Mouse (Mus musculus): ENCODE results near the gene Bend6. TPM values are rescaled to one million over a fixed set of nuclear protein-coding genes. Genes with fewer than 3 reads are reported as not detected.
"Not testable (repeated sequence)": the region's sequence is repeated elsewhere in the genome, so short reads cannot be mapped to it uniquely, and the experiment has no call there.

The Bend6 gene
- polyA plus RNA-seq, 1 experiment from 2014 or later = 2.4 TPM

- Histone ChIP-seq H3K27ac (ENCODE audit: low read depth, low read length) (no peak overlapping the region), H3K4me1 (replicated peaks; ENCODE audit: control insufficient read depth, insufficient read depth, low read length) (no peaks in the 10 kb centered on the region), H3K36me3 (ENCODE audit: control insufficient read depth, insufficient read depth, low read length) (no peaks in the 10 kb centered on the region), H3K4me3 (ENCODE audit: low read depth, low read length) (no peak overlapping the region), H3K9me3 (ENCODE audit: control insufficient read depth, low read length) (no peaks in the 10 kb centered on the region), H3K9ac (ENCODE audit: low read length) (no peak overlapping the region), H3K27me3 (ENCODE audit: control insufficient read depth, insufficient read depth, low read length) (no peaks in the 10 kb centered on the region), H3K4me2 (ENCODE audit: low read depth, low read length, severe bottlenecking) (no peak overlapping the region)
- ATAC-seq (replicated peaks; ENCODE audit: low FRiP score) (no peak), DNase-seq (ENCODE audit: low spot score) (no peak)
- WGBS = 92% methylated on average over 3 of the region's 3 CpGs
Observed at GRCm38 (mm10) chr1:33869437-33869836, 38.2 kb downstream of the Bend6 start.

DNA sequence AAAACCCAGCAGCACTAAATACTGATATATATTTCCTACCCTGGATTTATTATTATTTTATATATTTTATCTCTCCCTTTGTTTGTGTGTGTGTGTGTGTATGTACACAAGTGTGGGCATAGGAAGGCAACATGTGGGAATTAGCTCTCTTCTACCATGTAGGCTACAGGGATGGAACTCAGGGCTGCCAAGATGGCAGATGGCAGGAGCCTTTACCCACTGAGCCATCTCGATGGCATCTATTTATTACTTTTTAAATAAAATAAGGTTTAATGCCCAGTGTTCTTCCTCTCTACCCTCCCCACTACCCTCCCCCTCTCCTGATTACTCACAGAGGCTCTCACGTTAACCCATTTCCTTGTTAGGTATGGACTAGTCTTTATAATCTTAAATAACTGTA is 38.6 kb downstream of the Bend6 start:
- H3K9me3 ChIP-seq (ENCODE audit: control insufficient read depth, low read length) = no peaks in the 10 kb centered on the region
- DNase-seq (ENCODE audit: low spot score) (no peak), ATAC-seq (replicated peaks; ENCODE audit: low FRiP score) (no peak)
- no peaks in the 10 kb centered on the region for H3K36me3 ChIP-seq (ENCODE audit: control insufficient read depth, insufficient read depth, low read length)
- 81% methylated on average over 2 of the region's 2 CpGs for WGBS
- H3K4me1 ChIP-seq (replicated peaks; ENCODE audit: control insufficient read depth, insufficient read depth, low read length) = no peaks in the 10 kb centered on the region
- H3K9ac ChIP-seq (ENCODE audit: low read length) = no peak overlapping the region
- H3K4me2 ChIP-seq (ENCODE audit: low read depth, low read length, severe bottlenecking) = no peak overlapping the region
- no peak overlapping the region for H3K4me3 ChIP-seq (ENCODE audit: low read depth, low read length)
- H3K27ac ChIP-seq (ENCODE audit: low read depth, low read length) = no peak overlapping the region
- no peaks in the 10 kb centered on the region for H3K27me3 ChIP-seq (ENCODE audit: control insufficient read depth, insufficient read depth, low read length)

GRCm38 (mm10) chr1:33846807-33847206 is 60.8 kb downstream of the Bend6 start:
- H3K27ac ChIP-seq (ENCODE audit: low read depth, low read length) = no peak overlapping the region
- H3K36me3 ChIP-seq (ENCODE audit: control insufficient read depth, insufficient read depth, low read length) = no peaks in the 10 kb centered on the region
- no peaks in the 10 kb centered on the region for H3K27me3 ChIP-seq (ENCODE audit: control insufficient read depth, insufficient read depth, low read length)
- H3K4me3 ChIP-seq (ENCODE audit: low read depth, low read length) = no peak overlapping the region
- no peaks in the 10 kb centered on the region for H3K4me1 ChIP-seq (replicated peaks; ENCODE audit: control insufficient read depth, insufficient read depth, low read length)
- ATAC-seq (replicated peaks; ENCODE audit: low FRiP score) (no peak), DNase-seq (ENCODE audit: low spot score) (no peak)
- H3K9ac ChIP-seq (ENCODE audit: low read length) = no peak overlapping the region
- no peaks in the 10 kb centered on the region for H3K9me3 ChIP-seq (ENCODE audit: control insufficient read depth, low read length)
- no peak overlapping the region for H3K4me2 ChIP-seq (ENCODE audit: low read depth, low read length, severe bottlenecking)
- WGBS = 93% methylated on average over 2 of the region's 2 CpGs

DNA sequence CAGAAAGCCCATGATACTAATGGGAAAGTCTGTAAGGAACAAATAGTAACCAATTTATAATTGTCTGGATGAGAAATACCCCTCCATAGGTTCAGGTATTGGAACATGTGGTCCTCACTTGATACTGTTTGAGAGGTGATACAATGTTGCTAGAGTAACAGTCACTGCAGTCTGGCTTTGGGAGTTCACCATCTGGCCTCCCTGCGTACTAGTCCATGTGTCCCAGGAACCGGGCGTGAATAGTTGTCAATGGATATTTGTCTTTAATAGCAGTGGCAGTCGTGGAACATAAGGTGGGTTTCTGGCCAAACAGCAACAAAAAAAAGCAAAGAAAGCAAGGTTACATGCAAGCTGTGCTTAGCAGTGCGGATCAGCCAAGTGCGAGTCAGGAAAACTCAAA is 63.8 kb downstream of the Bend6 start:
- no peak overlapping the region for H3K4me2 ChIP-seq (ENCODE audit: low read depth, low read length, severe bottlenecking)
- H3K9me3 ChIP-seq (ENCODE audit: control insufficient read depth, low read length) = no peaks in the 10 kb centered on the region

GRCm38 (mm10) chr1:33838952-33839351 is 68.7 kb downstream of the Bend6 start:
- not testable (repeated sequence) for H3K27ac ChIP-seq (ENCODE audit: low read depth, low read length); ATAC-seq (replicated peaks; ENCODE audit: low FRiP score); H3K9me3 ChIP-seq (ENCODE audit: control insufficient read depth, low read length); DNase-seq (ENCODE audit: low spot score); H3K4me3 ChIP-seq (ENCODE audit: low read depth, low read length); H3K27me3 ChIP-seq (ENCODE audit: control insufficient read depth, insufficient read depth, low read length); H3K36me3 ChIP-seq (ENCODE audit: control insufficient read depth, insufficient read depth, low read length); H3K4me1 ChIP-seq (replicated peaks; ENCODE audit: control insufficient read depth, insufficient read depth, low read length); H3K4me2 ChIP-seq (ENCODE audit: low read depth, low read length, severe bottlenecking); H3K9ac ChIP-seq (ENCODE audit: low read length)
- 95% methylated on average over 14 of the region's 14 CpGs for WGBS

More for the DNA sequence above, 63.8 kb downstream of the Bend6 start:
- Histone ChIP-seq H3K9ac (ENCODE audit: low read length) (no peak overlapping the region), H3K27ac (ENCODE audit: low read depth, low read length) (no peak overlapping the region), H3K4me3 (ENCODE audit: low read depth, low read length) (no peak overlapping the region), H3K4me1 (replicated peaks; ENCODE audit: control insufficient read depth, insufficient read depth, low read length) (no peaks in the 10 kb centered on the region), H3K36me3 (ENCODE audit: control insufficient read depth, insufficient read depth, low read length) (no peaks in the 10 kb centered on the region), H3K27me3 (ENCODE audit: control insufficient read depth, insufficient read depth, low read length) (no peaks in the 10 kb centered on the region)
- DNase-seq (ENCODE audit: low spot score) = no peak
- ATAC-seq (replicated peaks; ENCODE audit: low FRiP score) = no peak
- 75% methylated on average over 6 of the region's 6 CpGs for whole genome bisulfite sequencing

DNA sequence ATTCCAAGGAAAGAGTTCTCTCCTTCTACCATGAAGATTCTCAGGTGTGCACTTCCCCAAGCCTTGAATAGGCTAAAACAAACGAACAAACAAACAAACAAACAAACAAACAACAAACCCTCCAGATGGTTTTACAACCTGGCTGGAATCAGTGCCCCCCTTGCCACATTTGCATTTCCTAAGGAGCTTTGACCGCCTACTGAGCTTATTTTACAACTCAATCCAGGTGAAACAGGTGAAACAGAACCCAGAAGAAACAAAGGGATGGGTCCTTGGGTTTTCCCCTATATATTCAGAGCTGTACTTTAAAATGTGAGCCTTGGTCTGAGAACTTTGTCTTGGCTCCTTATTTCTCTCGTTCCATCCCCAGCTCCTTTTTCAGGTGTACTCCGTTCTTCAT is 77.0 kb downstream of the Bend6 start:
- H3K36me3 ChIP-seq (ENCODE audit: control insufficient read depth, insufficient read depth, low read length) = no peaks in the 10 kb centered on the region
- H3K4me1 ChIP-seq (replicated peaks; ENCODE audit: control insufficient read depth, insufficient read depth, low read length) = no peaks in the 10 kb centered on the region
- no peak for DNase-seq (ENCODE audit: low spot score)
- no peak overlapping the region for H3K27ac ChIP-seq (ENCODE audit: low read depth, low read length)
- no peak overlapping the region for H3K4me3 ChIP-seq (ENCODE audit: low read depth, low read length)
- 73% methylated on average over 4 of the region's 4 CpGs for WGBS
- H3K9ac ChIP-seq (ENCODE audit: low read length) = no peak overlapping the region
- ATAC-seq (replicated peaks; ENCODE audit: low FRiP score) = no peak
- H3K27me3 ChIP-seq (ENCODE audit: control insufficient read depth, insufficient read depth, low read length) = no peaks in the 10 kb centered on the region
- H3K4me2 ChIP-seq (ENCODE audit: low read depth, low read length, severe bottlenecking) = no peak overlapping the region
- H3K9me3 ChIP-seq (ENCODE audit: control insufficient read depth, low read length) = no peaks in the 10 kb centered on the region

DNA sequence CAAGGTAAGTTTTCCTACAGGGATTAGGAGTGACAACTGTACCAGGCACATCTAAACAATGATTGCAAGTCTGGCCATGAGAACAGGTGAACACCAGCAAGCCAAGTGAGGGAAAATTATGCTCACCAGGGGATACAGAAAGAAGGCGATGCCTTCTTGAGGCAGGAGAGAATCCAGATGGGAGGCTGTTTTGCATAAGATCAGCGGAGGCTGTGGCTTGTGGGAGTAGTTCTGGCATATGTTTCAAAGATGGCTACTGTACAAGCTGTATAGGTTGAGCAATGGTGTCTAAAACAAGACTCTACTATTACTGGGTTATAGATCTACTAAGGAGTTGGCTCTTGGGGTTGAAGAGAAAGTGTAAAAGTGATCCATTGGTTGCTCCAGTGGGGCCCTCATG is 89.7 kb downstream of the Bend6 start:
- Histone ChIP-seq H3K9me3 (ENCODE audit: control insufficient read depth, low read length) (no peaks in the 10 kb centered on the region), H3K36me3 (ENCODE audit: control insufficient read depth, insufficient read depth, low read length) (no peaks in the 10 kb centered on the region), H3K4me1 (replicated peaks; ENCODE audit: control insufficient read depth, insufficient read depth, low read length) (no peaks in the 10 kb centered on the region; the same call in 1 of the 2 replicates), H3K27ac (ENCODE audit: low read depth, low read length) (no peak overlapping the region), H3K4me2 (ENCODE audit: low read depth, low read length, severe bottlenecking) (no peak overlapping the region), H3K4me3 (ENCODE audit: low read depth, low read length) (no peak overlapping the region), H3K9ac (ENCODE audit: low read length) (no peak overlapping the region), H3K27me3 (ENCODE audit: control insufficient read depth, insufficient read depth, low read length) (no peaks in the 10 kb centered on the region)
- WGBS = 80% methylated on average over 2 of the region's 2 CpGs
- DNase-seq (ENCODE audit: low spot score) (no peak), ATAC-seq (replicated peaks; ENCODE audit: low FRiP score) (no peak)

GRCm38 (mm10) chr1:33813868-33814794 is 93.5 kb downstream of the Bend6 start, which contains the start of gene Zfp451:
TSS of gene Zfp451 (minus strand) at chr1:33814595.
- H3K36me3 ChIP-seq (ENCODE audit: control insufficient read depth, insufficient read depth, low read length) = peaks cover 5% of the 10 kb centered on the region; the same call in 1 of the 2 replicates
- H3K9ac ChIP-seq (ENCODE audit: low read length) = peak within 1 kb of the TSS; percentile 99
- under 1% methylated on average over 73 of the region's 85 CpGs for WGBS
- no peaks in the 10 kb centered on the region for H3K9me3 ChIP-seq (ENCODE audit: control insufficient read depth, low read length)
- ATAC-seq (replicated peaks; ENCODE audit: low FRiP score) (peak; percentile 95), DNase-seq (ENCODE audit: low spot score) (peak; percentile 96)
- H3K4me1 ChIP-seq (replicated peaks; ENCODE audit: control insufficient read depth, insufficient read depth, low read length) = no peaks in the 10 kb centered on the region; the same call in 1 of the 2 replicates
- H3K27me3 ChIP-seq (ENCODE audit: control insufficient read depth, insufficient read depth, low read length) = no peaks in the 10 kb centered on the region
- H3K4me2 ChIP-seq (ENCODE audit: low read depth, low read length, severe bottlenecking) = peak within 1 kb of the TSS; percentile 69
- peak within 1 kb of the TSS; percentile 91 for H3K4me3 ChIP-seq (ENCODE audit: low read depth, low read length)
- H3K27ac ChIP-seq (ENCODE audit: low read depth, low read length) = peak within 1 kb of the TSS; percentile 79

Data from forebrain, embryonic 11.5 days (tissue).